In the genomic region with DNA sequence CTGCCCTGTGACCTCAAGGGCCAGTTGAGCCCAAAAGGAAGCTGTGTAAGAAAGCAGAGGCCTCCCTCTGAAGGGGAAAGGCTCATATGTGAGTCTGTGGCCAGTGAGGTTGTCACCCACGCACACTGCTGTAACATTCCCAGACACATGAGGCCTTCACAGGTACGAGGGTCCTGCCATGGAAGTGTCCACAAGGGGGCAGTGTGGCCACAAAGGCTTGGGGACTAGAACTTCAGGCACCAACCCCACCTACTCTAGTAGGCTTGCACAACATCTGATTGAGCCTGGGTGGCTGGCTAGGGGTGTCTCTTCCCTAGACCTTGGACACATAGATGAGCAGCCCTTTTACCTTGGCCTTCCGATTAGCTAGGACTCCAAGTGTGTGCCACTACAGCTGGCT, we compare ENCODE assay signal across 8 mouse cellular contexts. TPM values are rescaled to one million over a fixed set of nuclear protein-coding genes. Genes with fewer than 3 reads are reported as not detected.
A peak's percentile ranks its signal among the peaks of the same experiment; 100 is the strongest.
DNase-seq lines count a peak whose midpoint lies in the region.

No protein-coding gene starts in this region.

- peak; percentile 92 for DNase-seq in CD4-positive, CD25-positive, alpha-beta regulatory T cell, adult 2 months (ENCODE audit: low read depth, low spot score)
- peak; percentile 79 for DNase-seq in MN1 (ENCODE audit: low spot score)
- DNase-seq in cerebellum, adult 9-10 months = peak; percentile 77
- peak; percentile 47 for DNase-seq in gastrocnemius, postnatal 25 days
- DNase-seq in layer of hippocampus, adult 9-10 months (ENCODE audit: low spot score) = peak; percentile 81
- DNase-seq in lung, postnatal 14 days = peak; percentile 93
- DNase-seq in right cerebral cortex, postnatal 4 days = peak; percentile 68
- peak; percentile 67 for DNase-seq in yolk sac, embryonic 10.5 days (ENCODE audit: low spot score)

RNA-seq across cellular contexts. Expression of a gene that starts 4.1 kb away (rescaled TPM):
- 1 to 10 TPM; 2.1 to 2.3 TPM for total RNA-seq in gastrocnemius, postnatal 25 days (2021)

RNA-seq across cellular contexts. Expression of a gene that starts 7.7 kb away (rescaled TPM):
- 1 to 10 TPM; 1.1 to 1.2 TPM for total RNA-seq in gastrocnemius, postnatal 25 days (2021)

RNA-seq across cellular contexts. Expression of a gene that starts 55.6 kb away (rescaled TPM):
- 10 to 100 TPM; 61.8 to 68.6 TPM for total RNA-seq in gastrocnemius, postnatal 25 days (2021)

Comparison
In these comparisons a context has a peak if more than half of its experiments do, and no peak if none do; other contexts are left out.
1. Peak in every context shown above with its lines: DNase-seq.